Mouse (Mus musculus) left cerebral cortex, adult 8-10 months (tissue): ENCODE measurements around the gene Gtf2ird1. TPM values are rescaled to one million over a fixed set of nuclear protein-coding genes. Genes with fewer than 3 reads are reported as not detected.
"Not testable (repeated sequence)": the region's sequence is repeated elsewhere in the genome, so short reads cannot be mapped to it uniquely, and the experiment has no call there.

Experiments used
- DNase-seq, 2 experiments: peaks; one replicate each; pipeline ENCODE4 v3.0.0; 2022; ENCODE audit warnings: low spot score in 2 of 2
- total RNA-seq, 4 experiments: library from RNA; stranded (reverse); gene quantifications; 2 replicates each; pipeline ENCODE4 v1.2.4; 2022

Gene Gtf2ird1
- total RNA-seq, 4 experiments from 2014 or later = 48.9 to 66.4 (median 52.1) TPM

DNA sequence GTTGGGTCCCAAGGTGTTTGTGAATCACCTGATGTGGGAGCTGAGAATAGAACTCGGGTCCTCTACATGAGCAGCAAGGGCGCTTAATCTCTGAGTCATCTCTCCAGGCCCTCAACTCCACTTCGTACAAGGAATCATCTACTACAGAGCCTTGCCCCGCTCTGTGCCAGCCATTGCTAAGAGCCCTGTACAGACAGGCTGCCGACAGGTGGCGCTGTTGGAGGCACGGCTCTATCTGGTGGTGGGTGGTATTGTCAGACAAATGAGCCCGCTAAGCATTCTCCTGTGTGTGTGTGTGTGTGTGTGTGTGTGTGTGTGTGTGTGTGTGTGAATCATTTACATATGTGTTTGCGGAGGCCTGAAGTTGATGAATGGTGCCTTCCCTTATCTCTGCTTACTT, 111.1 kb downstream of the Gtf2ird1 start:
- DNase-seq = no peak

- no peak for DNase-seq
Observed at GRCm38 (mm10) chr5:134344076-134344475, 112.4 kb downstream of the Gtf2ird1 start.

DNA sequence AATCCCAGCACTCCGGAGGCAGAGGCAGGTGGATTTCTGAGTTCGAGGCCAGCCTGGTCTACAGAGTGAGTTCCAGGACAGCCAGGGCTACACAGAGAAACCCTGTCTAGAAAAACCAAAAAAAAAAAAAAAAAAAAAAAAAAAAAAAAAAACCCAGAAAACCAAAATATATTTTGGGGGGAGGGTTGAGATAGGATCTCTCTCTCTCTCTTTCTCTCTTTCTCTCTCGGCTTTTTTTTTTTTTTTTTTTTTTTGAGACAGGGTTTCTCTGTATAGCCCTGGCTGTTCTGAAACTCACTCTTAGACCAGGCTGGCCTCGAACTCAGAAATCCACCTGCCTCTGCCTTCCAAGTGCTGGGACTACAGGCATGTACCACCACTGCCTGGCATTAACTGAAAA, 113.0 kb downstream of the Gtf2ird1 start:
- DNase-seq = not testable (repeated sequence)

GRCm38 (mm10) chr5:134342503-134343205, 113.9 kb downstream of the Gtf2ird1 start:
- no peak for DNase-seq

DNA sequence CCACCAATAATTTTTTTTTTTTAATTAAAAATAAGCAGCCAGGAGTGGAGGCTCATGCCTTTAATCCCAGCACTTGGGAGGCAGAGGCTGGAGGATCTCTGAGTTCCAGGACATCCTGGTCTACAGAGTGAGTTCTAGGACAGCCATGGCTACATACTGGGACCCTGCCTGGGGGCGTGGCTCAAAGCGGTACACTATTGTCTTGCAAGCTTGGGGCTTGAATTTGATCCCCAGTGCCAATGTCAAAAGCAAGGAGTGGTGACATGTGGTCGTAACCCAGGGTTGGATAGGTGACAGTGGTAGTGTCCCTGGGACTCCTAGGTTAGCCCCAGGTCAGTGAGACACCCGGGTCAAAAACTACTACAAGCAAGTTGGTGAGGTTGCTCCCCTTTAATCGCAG, 114.8 kb downstream of the Gtf2ird1 start:
- no peak for DNase-seq

DNA sequence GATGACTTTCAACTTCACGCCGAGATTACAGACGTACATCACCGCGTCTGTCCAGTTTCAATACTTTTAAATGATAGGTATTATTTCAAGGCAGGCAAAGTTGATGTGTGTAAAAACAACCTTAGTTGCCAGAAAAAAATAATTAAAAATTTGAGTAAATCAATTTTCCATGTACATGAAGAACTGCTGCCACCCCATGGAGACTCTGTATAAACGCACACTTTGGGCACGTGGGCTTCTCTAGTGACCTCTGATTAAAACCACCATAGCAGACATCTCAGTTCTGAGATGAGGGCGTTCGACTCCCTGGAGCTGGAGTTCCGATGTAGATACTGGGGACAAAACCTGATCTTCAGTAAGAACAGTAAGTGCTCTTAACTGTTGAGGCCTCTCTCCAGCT, 115.2 kb downstream of the Gtf2ird1 start:
- no peak for DNase-seq

DNA sequence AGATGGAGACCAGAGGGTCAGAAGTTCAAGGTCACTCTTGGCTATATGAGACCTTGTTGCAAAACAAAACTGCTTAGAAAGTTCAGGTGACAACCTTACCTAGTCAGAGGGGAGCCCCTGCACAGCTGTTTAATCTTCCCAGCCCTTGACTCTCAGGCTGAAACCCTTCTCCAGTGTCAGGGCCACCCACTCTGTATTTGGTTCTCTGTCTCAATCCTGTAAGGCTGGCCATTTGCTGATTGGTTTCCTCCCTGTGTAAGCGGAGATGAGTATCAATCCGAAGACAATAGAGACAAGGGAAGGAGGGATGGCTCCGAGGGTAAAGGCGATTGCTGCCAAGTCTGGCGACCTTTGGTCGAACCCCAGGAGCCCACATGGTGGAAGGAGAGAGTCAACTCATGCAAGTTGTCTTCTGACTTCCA, 116.4 kb downstream of the Gtf2ird1 start:
- no peak for DNase-seq

DNA sequence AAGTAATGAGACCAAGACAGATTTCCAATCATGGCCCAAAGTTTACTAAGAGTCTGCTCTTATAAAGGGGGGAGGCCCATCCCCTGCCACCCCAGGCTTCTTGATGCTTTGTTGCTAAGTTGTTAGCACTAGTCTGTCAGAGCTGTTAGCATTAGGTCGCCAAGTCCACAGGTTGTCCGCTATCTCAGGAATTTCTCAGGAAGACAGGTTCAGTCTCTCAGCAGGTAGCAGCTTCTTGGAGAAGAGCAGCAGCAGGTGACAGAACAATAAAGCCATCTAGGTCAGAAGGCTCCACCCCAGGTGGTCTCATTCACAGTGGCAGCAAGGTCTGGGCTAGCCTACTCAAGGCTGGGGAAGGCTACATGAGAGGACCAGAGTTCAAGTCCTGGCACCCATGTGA, 119.5 kb downstream of the Gtf2ird1 start:
- not testable (repeated sequence) for DNase-seq

- no peak for DNase-seq
Observed at GRCm38 (mm10) chr5:134332743-134333142, 123.8 kb downstream of the Gtf2ird1 start.

GRCm38 (mm10) chr5:134330082-134330481, 126.4 kb downstream of the Gtf2ird1 start:
- DNase-seq = no peak

GRCm38 (mm10) chr5:134329311-134329710, 127.2 kb downstream of the Gtf2ird1 start:
- DNase-seq = no peak

DNA sequence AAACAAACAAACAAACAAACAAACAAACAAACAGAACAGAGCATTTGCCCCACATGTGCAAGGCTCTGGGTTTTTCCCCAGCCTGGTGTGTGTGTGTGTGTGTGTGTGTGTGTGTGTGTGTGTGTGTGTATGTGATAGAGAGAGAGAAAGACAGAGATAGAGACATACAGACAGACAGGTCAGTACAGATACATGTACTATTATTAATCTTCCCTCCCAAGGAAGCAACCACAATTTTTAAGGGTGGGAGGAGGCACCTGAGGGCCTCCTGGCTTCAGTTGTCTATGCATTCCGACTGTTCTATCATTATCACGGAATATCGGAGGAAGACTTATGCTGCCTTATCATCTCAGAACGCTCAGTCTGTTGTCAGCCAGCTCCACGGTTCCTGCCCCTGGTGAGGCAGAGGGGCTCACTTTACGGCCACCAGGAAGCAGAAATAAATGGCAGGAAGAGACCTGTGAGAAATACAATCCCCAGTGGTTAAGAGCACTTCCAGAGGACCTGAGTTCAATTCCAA, 128.0 kb downstream of the Gtf2ird1 start:
- DNase-seq = no peak

GRCm38 (mm10) chr5:134325856-134326566, 130.5 kb downstream of the Gtf2ird1 start:
- no peak for DNase-seq

GRCm38 (mm10) chr5:134323869-134324268, 132.6 kb downstream of the Gtf2ird1 start:
- DNase-seq = no peak

GRCm38 (mm10) chr5:134323311-134323710, 133.2 kb downstream of the Gtf2ird1 start:
- DNase-seq = no peak

GRCm38 (mm10) chr5:134322355-134322754, 134.2 kb downstream of the Gtf2ird1 start:
- DNase-seq = no peak

GRCm38 (mm10) chr5:134321699-134322098, 134.8 kb downstream of the Gtf2ird1 start:
- no peak for DNase-seq

DNA sequence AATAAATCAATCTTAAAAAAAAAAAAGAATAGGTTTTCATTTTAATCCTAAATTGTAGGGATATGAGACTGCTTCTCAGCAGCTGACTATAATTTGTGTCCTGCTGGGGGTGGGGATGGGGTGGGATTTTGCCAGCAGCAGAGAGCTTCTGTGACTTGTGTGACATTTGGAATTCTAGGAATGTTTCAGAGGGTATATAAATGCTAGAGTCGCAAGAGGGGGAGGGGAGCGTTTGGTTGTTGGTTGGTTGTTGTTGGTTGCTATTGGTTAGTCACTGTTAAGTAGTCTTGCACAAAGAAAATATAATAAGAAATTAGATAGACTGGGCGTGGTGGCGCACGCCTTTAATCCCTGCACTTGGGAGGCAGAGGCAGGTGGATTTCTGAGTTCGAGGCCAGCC, 137.6 kb downstream of the Gtf2ird1 start:
- no peak for DNase-seq

DNA sequence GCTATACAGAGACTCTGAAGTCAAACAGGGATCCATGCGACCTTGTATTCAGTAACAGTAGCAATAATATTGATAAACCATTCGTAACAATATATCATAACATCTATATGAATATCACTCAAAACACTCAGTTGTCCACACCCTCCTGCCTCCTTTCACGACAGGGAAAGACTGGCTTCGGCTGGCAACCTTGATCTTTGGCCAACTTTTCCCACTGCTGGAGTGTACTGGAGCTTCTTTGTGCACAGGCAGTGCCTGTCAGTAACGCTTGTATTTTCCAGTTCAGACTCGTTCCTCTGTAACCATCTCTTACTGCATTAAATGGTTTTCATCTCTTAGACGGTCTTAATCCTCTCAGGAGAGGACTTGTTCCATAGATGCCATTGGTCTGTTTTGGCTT, 139.8 kb downstream of the Gtf2ird1 start:
- DNase-seq = no peak

GRCm38 (mm10) chr5:134315623-134316350, 140.7 kb downstream of the Gtf2ird1 start:
- DNase-seq = peak; percentile 34 to 41

GRCm38 (mm10) chr5:134314688-134315622, 141.6 kb downstream of the Gtf2ird1 start, which contains the start of gene Gtf2i:
Gtf2i (minus strand) TSS chr5:134314760.
- peak; percentile 80 to 98 for DNase-seq
